Mouse (Mus musculus) liver, embryonic 14.5 days (tissue): Measurements from ENCODE around the gene Enc1. TPM values are rescaled to one million over a fixed set of nuclear protein-coding genes. Genes with fewer than 3 reads are reported as not detected.

Source experiments
- ATAC-seq: fragments of 200-750 bp; cut with Nextera tagmentation; 2 replicates; pipeline ENCODE4 v1.8.0; 2017; ENCODE audit warnings: moderate number of reproducible peaks, mild to moderate bottlenecking, moderate library complexity; ENCODE audit not compliant: insufficient read depth
- DNase-seq, 3 experiments: peaks; one replicate each; pipeline ENCODE4 v3.0.0-alpha.2; 2012 to 2013; ENCODE audit warnings: low read depth in 3 of 3, low spot score in 3 of 3
- H3K27ac ChIP-seq: fragments of 300-500 bp; sonication (generic); 2 replicates; pipeline ENCODE4 v1.5.1; 2014; ENCODE audit warnings: moderate library complexity, mild to moderate bottlenecking, control low read depth, inconsistent platforms
- H3K27me3 ChIP-seq: fragments of 300-500 bp; sonication (generic); 2 replicates; pipeline ENCODE4 v1.6.1; 2014; ENCODE audit warnings: mild to moderate bottlenecking, low read length, moderate library complexity; ENCODE audit not compliant: control insufficient read depth, insufficient read depth
- H3K36me3 ChIP-seq: fragments of 300-500 bp; sonication (generic); replicated peaks from 2 replicates; pipeline ENCODE4 v1.6.1; 2014; ENCODE audit warnings: low read depth; ENCODE audit not compliant: control insufficient read depth, insufficient read depth
- H3K4me1 ChIP-seq, 2 experiments: fragments of 200-500 bp in 1 of 2; fragments of 300-500 bp in 1 of 2; sonication (generic) in 1 of 2; replicated peaks; 2 replicates each; pipeline ENCODE4 v1.6.1; 2012 to 2014; ENCODE audit warnings: antibody characterized with exemption in 1 of 2, inconsistent platforms in 1 of 2, low read length in 1 of 2; ENCODE audit not compliant: control insufficient read depth in 2 of 2, insufficient read depth in 2 of 2
- H3K4me2 ChIP-seq: fragments of 300-500 bp; sonication (generic); 2 replicates; pipeline ENCODE4 v1.6.1; 2014; ENCODE audit warnings: low read depth, mild to moderate bottlenecking, control low read depth, moderate library complexity
- H3K4me3 ChIP-seq, 2 experiments: fragments of 200-500 bp in 1 of 2; fragments of 300-500 bp in 1 of 2; sonication (generic) in 1 of 2; 2 replicates each; pipeline ENCODE4 v1.5.1; 2012 to 2014; ENCODE audit warnings: low read depth in 2 of 2, low read length in 2 of 2, mild to moderate bottlenecking in 2 of 2, control low read depth in 1 of 2, inconsistent platforms in 1 of 2, moderate library complexity in 1 of 2; ENCODE audit not compliant: insufficient read depth in 1 of 2
- H3K9ac ChIP-seq: fragments of 300-500 bp; sonication (generic); replicated peaks from 2 replicates; pipeline ENCODE4 v1.6.1; 2014; ENCODE audit warnings: mild to moderate bottlenecking, control low read depth, moderate library complexity
- H3K9me3 ChIP-seq: fragments of 300-500 bp; sonication (generic); 2 replicates; pipeline ENCODE4 v1.6.1; 2016; ENCODE audit warnings: low read length, mixed read lengths; ENCODE audit not compliant: control insufficient read depth
- CTCF ChIP-seq: IDR thresholded peaks from 2 replicates; pipeline ENCODE4 v1.5.1; 2016; ENCODE audit warnings: antibody characterized with exemption, low read depth, control low read depth
- EP300 ChIP-seq: IDR thresholded peaks from 2 replicates; pipeline ENCODE4 v1.6.1; 2016; ENCODE audit warnings: antibody characterized with exemption, low read depth
- WGBS: fragments of 180-500 bp; shearing (Covaris S2); extraction: QIAGEN DNeasy Blood & Tissue Kit; methylation state at CpG from one replicate; pipeline ENCODE4 v1.1.7; 2014; ENCODE audit not compliant: insufficient replicate concordance; 5-methylcytosine and 5-hydroxymethylcytosine counted together
- polyA plus RNA-seq, 2 experiments: library from polyadenylated mRNA; depleted of rRNA in 1 of 2; stranded (reverse) in 1 of 2; unstranded in 1 of 2; fragments of >200 nt; fragmentation: Nextera tagmentation in 1 of 2; extraction: Ambion mirVana in 1 of 2; gene quantifications; 2 replicates each; pipeline versions ENCODE4 v1.2.1 to v1.2.3; 2012 to 2014

The Enc1 gene
- polyA plus RNA-seq, 2 experiments, result 0.62 to 1.7 TPM

DNA sequence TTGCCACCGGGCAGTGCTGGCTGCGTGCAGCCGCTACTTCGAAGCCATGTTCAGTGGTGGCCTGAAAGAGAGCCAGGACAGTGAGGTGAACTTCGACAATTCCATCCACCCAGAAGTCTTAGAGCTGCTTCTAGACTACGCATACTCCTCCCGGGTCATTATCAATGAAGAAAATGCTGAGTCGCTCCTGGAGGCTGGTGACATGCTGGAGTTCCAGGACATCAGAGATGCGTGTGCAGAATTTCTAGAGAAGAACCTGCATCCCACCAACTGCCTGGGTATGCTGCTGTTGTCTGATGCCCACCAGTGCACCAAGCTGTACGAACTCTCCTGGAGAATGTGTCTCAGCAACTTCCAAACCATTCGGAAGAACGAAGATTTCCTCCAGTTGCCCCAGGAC is 4.3 kb downstream of the Enc1 start:
- no peak for TF ChIP-seq CTCF
- TF ChIP-seq EP300, result no peak
- Histone ChIP-seq H3K9me3 (no peaks in the 10 kb centered on the region), H3K27ac (no peak overlapping the region), H3K4me3 (no peak overlapping the region), H3K27me3 (peaks cover 12% of the 10 kb centered on the region), H3K36me3 (no peaks in the 10 kb centered on the region), H3K4me2 (no peak overlapping the region), H3K9ac (no peak overlapping the region), H3K4me1 (peaks cover 0 to 11% of the 10 kb centered on the region in 2 experiments; a peak in 3 of 4 replicates)
- 68% methylated on average over 12 of the region's 12 CpGs for WGBS
- DNase-seq (no peak), ATAC-seq (no peak)

DNA sequence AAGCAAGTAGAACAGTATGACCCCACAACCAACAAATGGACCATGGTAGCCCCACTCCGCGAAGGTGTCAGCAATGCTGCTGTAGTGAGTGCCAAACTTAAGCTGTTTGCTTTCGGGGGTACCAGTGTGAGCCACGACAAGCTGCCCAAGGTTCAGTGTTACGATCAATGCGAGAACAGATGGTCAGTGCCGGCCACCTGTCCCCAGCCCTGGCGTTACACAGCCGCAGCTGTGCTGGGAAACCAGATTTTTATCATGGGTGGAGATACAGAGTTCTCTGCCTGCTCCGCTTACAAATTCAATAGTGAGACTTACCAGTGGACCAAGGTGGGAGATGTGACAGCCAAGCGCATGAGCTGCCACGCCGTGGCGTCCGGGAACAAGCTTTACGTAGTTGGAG is 5.3 kb downstream of the Enc1 start:
- Histone ChIP-seq H3K4me1 (peaks cover 0 to 11% of the 10 kb centered on the region in 2 experiments; a peak in 3 of 4 replicates), H3K4me2 (no peak overlapping the region), H3K4me3 (no peak overlapping the region), H3K27ac (no peak overlapping the region), H3K9ac (no peak overlapping the region), H3K27me3 (peaks cover 2% of the 10 kb centered on the region), H3K36me3 (peaks cover 2% of the 10 kb centered on the region; the same call in 1 of the 2 replicates), H3K9me3 (no peaks in the 10 kb centered on the region)
- no peak for ATAC-seq
- TF ChIP-seq CTCF (no peak), EP300 (no peak)
- DNase-seq, result no peak
- 84% methylated on average over 16 of the region's 16 CpGs for WGBS

DNA sequence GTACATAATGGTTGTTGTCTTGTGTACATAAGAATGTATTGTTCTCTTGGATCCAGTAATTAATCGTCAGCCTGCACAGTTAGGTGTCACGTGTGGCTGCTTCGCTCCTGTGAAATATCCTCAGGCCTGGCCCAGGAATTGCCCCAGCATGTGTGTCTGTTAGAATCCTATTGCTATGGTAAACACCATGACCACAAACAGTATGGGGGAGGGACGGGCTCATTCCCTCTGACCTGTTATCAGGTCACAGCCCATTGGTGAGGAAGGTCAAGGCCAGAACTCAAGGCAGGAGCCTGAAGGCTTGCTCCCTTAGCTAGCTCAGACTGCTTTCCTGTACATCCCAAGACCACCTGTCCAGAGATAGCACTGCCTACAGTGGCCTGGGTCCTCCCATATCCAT is 6.8 kb downstream of the Enc1 start:
- no peak for ATAC-seq
- no peak overlapping the region for H3K4me3 ChIP-seq
- peaks cover 0 to 10% of the 10 kb centered on the region in 2 experiments; a peak in 3 of 4 replicates for H3K4me1 ChIP-seq
- no peak overlapping the region for H3K27ac ChIP-seq
- TF ChIP-seq EP300 (no peak), CTCF (no peak)
- no peak overlapping the region for H3K4me2 ChIP-seq
- no peak for DNase-seq
- peaks cover 2% of the 10 kb centered on the region; the same call in 1 of the 2 replicates for H3K36me3 ChIP-seq
- H3K9me3 ChIP-seq, result no peaks in the 10 kb centered on the region
- no peak overlapping the region for H3K9ac ChIP-seq
- WGBS, result 68% methylated on average over 4 of the region's 4 CpGs
- H3K27me3 ChIP-seq, result no peaks in the 10 kb centered on the region

DNA sequence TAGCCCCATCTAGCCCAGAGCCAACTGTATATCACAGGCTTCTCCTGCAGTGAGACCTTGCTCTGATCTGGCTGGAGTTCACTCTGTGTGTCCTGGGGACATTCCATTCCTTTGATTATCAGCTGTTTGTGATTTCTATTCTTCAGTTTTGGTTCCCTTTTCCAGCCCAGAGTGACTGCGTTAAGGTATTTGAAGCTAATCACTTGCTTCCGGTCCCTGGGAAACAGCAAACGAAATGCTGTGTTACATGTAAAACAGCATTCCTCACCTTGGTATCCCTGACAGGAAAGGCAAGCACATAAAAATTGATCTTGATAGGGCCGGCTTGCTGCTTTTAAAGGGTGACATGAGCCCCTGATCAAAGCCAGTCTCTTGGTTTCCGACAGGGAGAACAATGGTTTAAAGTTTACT is 8.2 kb downstream of the Enc1 start:
- Histone ChIP-seq H3K9me3 (no peaks in the 10 kb centered on the region), H3K27me3 (no peaks in the 10 kb centered on the region), H3K4me2 (no peak overlapping the region), H3K9ac (no peak overlapping the region), H3K4me1 (peaks cover 0 to 6% of the 10 kb centered on the region in 2 experiments; a peak in 2 of 4 replicates), H3K27ac (no peak overlapping the region), H3K36me3 (peaks cover 2% of the 10 kb centered on the region; the same call in 1 of the 2 replicates), H3K4me3 (no peak overlapping the region)
- 63% methylated on average over 5 of the region's 5 CpGs for WGBS
- TF ChIP-seq EP300, result no peak
- TF ChIP-seq CTCF, result no peak
- ATAC-seq (no peak), DNase-seq (no peak)

DNA sequence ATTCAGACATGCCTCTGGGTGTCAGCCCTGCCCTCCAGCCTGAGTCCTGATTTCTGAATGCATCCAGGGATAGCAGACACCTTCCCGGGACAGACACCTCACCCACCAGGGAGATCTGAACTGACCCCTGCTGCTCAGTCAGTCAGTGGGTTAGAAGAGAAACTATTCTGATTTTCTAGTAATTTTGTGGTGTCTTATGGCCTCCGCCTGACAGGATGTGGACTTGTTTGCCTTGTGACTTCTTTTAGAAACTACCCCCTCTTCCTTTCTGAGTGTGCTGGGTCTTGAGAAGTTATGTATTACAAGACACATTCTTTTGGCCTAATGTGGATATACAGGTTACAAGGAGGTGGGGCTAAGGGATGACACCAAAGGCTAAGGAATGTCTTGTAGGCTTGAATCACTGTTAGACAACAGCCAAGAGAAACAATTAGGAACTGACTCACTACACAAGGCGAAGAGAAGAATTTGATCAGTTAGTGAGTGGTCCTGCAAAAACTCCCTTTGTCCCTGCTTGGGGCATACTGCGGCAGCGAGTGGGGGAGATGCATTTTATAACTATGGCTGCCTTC is 8.7 kb downstream of the Enc1 start:
- Histone ChIP-seq H3K4me1 (peaks cover 0 to 6% of the 10 kb centered on the region in 2 experiments; a peak in 2 of 4 replicates), H3K9me3 (no peaks in the 10 kb centered on the region), H3K4me3 (no peak overlapping the region), H3K27me3 (no peaks in the 10 kb centered on the region), H3K27ac (no peak overlapping the region), H3K36me3 (peaks cover 2% of the 10 kb centered on the region; the same call in 1 of the 2 replicates), H3K9ac (no peak overlapping the region), H3K4me2 (no peak overlapping the region)
- TF ChIP-seq EP300 (no peak), CTCF (no peak)
- ATAC-seq (no peak), DNase-seq (no peak)
- 77% methylated on average over 5 of the region's 5 CpGs for WGBS
